Mouse (Mus musculus): ENCODE measurements around the gene Tmem120b.

DNA sequence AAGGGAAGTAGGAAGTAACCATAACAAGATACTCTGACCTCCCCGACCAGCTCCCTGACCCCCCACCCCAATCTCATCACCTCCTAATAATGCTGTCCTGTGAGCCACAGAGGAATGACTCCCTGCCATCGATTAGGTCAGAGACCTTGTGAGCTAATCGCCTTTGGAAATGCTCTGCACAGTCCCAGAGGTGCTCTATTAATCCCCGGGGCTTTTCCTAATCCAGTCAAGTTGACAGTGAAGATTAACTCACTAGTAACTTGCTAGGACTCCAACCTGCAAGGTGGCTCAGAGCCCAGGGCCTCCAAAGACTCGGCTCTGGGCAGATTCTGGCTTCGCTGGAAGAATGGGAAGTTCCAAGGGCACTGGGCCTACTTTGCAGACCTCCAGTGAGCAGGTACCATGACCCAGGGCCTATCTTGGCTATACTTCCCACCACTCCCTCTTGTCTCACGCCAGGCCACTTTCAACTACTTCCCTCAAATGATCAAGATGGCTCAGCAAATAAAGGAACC, 34.5 kb upstream of the Tmem120b start:
- TF ChIP-seq CTCF (IDR thresholded peaks at IDR 0.05; ENCODE audit: control insufficient read depth, insufficient read depth, low read length) (no peak), POLR2A (IDR thresholded peaks at IDR 0.05; ENCODE audit: borderline replicate concordance, control insufficient read depth, low read depth, low read length) (no peak)
